Mouse (Mus musculus): ENCODE measurements at regions not wholly inside any gene's neighbourhood (a gene's known extent, or its start where the extent isn't known, plus 50 kb on each side); places are given as distances from the start of the nearest gene placed in this dataset.

GRCm38 (mm10) chr17:80803361-80803915 is 75.2 kb upstream of the Map4k3 start:
- Histone ChIP-seq H3K27me3 (no peaks in the 10 kb centered on the region), H3K9ac (replicated peaks) (no peak overlapping the region), H3K4me1 (replicated peaks) (peaks cover 23% of the 10 kb centered on the region), H3K4me2 (no peak overlapping the region), H3K27ac (no peak overlapping the region), H3K36me3 (no peaks in the 10 kb centered on the region), H3K4me3 (replicated peaks) (no peak overlapping the region), H3K9me3 (no peaks in the 10 kb centered on the region)
- WGBS = 80% methylated on average over 8 of the region's 8 CpGs
- no peak for ATAC-seq (ENCODE audit: insufficient number of reproducible peaks, insufficient read depth, low FRiP score, low TSS enrichment, low read depth)

- Histone ChIP-seq H3K9ac (replicated peaks) (no peak overlapping the region), H3K27me3 (no peaks in the 10 kb centered on the region), H3K4me3 (replicated peaks) (no peak overlapping the region), H3K9me3 (no peaks in the 10 kb centered on the region), H3K36me3 (no peaks in the 10 kb centered on the region), H3K4me2 (no peak overlapping the region), H3K4me1 (replicated peaks) (peaks cover 23% of the 10 kb centered on the region), H3K27ac (peak overlapping the region; percentile 77)
- ATAC-seq (ENCODE audit: insufficient number of reproducible peaks, insufficient read depth, low FRiP score, low TSS enrichment, low read depth) = no peak
- 84% methylated on average over 10 of the region's 10 CpGs for WGBS
These were observed 74.3 kb upstream of the Map4k3 start for GRCm38 (mm10) chr17:80802622-80803021.

- peak overlapping the region; percentile 77 for H3K27ac ChIP-seq
- H3K9me3 ChIP-seq = no peaks in the 10 kb centered on the region
- no peak overlapping the region for H3K4me3 ChIP-seq (replicated peaks)
- H3K27me3 ChIP-seq = no peaks in the 10 kb centered on the region
- 33% methylated on average over 8 of the region's 8 CpGs for WGBS
- H3K4me2 ChIP-seq = peak overlapping the region; percentile 33
- no peak for ATAC-seq (ENCODE audit: insufficient number of reproducible peaks, insufficient read depth, low FRiP score, low TSS enrichment, low read depth)
- H3K9ac ChIP-seq (replicated peaks) = 0 out of 2 replicates have a peak overlapping the region, but pooled peaks have one; percentile 27
- no peaks in the 10 kb centered on the region for H3K36me3 ChIP-seq
- H3K4me1 ChIP-seq (replicated peaks) = peaks cover 23% of the 10 kb centered on the region
These were observed 73.7 kb upstream of the Map4k3 start for GRCm38 (mm10) chr17:80801991-80802390.

GRCm38 (mm10) chr17:80801451-80801983 is 73.2 kb upstream of the Map4k3 start:
- H3K27me3 ChIP-seq = no peaks in the 10 kb centered on the region
- H3K4me3 ChIP-seq (replicated peaks) = no peak overlapping the region
- WGBS = 30% methylated on average over 16 of the region's 16 CpGs
- 0 out of 2 replicates have a peak overlapping the region, but pooled peaks have one; percentile 27 for H3K9ac ChIP-seq (replicated peaks)
- no peak for ATAC-seq (ENCODE audit: insufficient number of reproducible peaks, insufficient read depth, low FRiP score, low TSS enrichment, low read depth)
- H3K27ac ChIP-seq = peak overlapping the region; percentile 77
- H3K4me2 ChIP-seq = peak overlapping the region; percentile 33
- no peaks in the 10 kb centered on the region for H3K36me3 ChIP-seq
- no peaks in the 10 kb centered on the region for H3K9me3 ChIP-seq
- peaks cover 23% of the 10 kb centered on the region for H3K4me1 ChIP-seq (replicated peaks)

GRCm38 (mm10) chr17:80800877-80801276 is 72.6 kb upstream of the Map4k3 start:
- Histone ChIP-seq H3K4me1 (replicated peaks) (peaks cover 23% of the 10 kb centered on the region), H3K27ac (peak overlapping the region; percentile 77; the same call in 1 of the 2 replicates), H3K4me2 (peak overlapping the region; percentile 33), H3K9me3 (no peaks in the 10 kb centered on the region), H3K27me3 (no peaks in the 10 kb centered on the region), H3K9ac (replicated peaks) (no peak overlapping the region), H3K36me3 (no peaks in the 10 kb centered on the region), H3K4me3 (replicated peaks) (no peak overlapping the region)
- WGBS = 70% methylated on average over 13 of the region's 13 CpGs
- no peak for ATAC-seq (ENCODE audit: insufficient number of reproducible peaks, insufficient read depth, low FRiP score, low TSS enrichment, low read depth)

- peaks cover 23% of the 10 kb centered on the region for H3K4me1 ChIP-seq (replicated peaks)
- no peak overlapping the region for H3K4me3 ChIP-seq (replicated peaks)
- H3K4me2 ChIP-seq = no peak overlapping the region
- peak overlapping the region; percentile 77; the same call in 1 of the 2 replicates for H3K27ac ChIP-seq
- no peaks in the 10 kb centered on the region for H3K36me3 ChIP-seq
- WGBS = 77% methylated on average over 5 of the region's 5 CpGs
- H3K27me3 ChIP-seq = no peaks in the 10 kb centered on the region
- no peak overlapping the region for H3K9ac ChIP-seq (replicated peaks)
- no peak; the same call in 1 of the 2 replicates for ATAC-seq (ENCODE audit: insufficient number of reproducible peaks, insufficient read depth, low FRiP score, low TSS enrichment, low read depth)
- H3K9me3 ChIP-seq = no peaks in the 10 kb centered on the region
These were observed 72.2 kb upstream of the Map4k3 start for GRCm38 (mm10) chr17:80800454-80800853.

- no peak for ATAC-seq (ENCODE audit: insufficient number of reproducible peaks, insufficient read depth, low FRiP score, low TSS enrichment, low read depth)
- Histone ChIP-seq H3K4me3 (replicated peaks) (no peak overlapping the region), H3K27me3 (no peaks in the 10 kb centered on the region), H3K9me3 (no peaks in the 10 kb centered on the region), H3K9ac (replicated peaks) (no peak overlapping the region), H3K36me3 (no peaks in the 10 kb centered on the region), H3K4me2 (no peak overlapping the region), H3K4me1 (replicated peaks) (peaks cover 23% of the 10 kb centered on the region), H3K27ac (no peak overlapping the region; the same call in 1 of the 2 replicates)
- WGBS = 89% methylated on average over 6 of the region's 6 CpGs
These were observed 70.8 kb upstream of the Map4k3 start for GRCm38 (mm10) chr17:80799061-80799460.

GRCm38 (mm10) chr17:80798281-80798980 is 70.1 kb upstream of the Map4k3 start:
- H3K27me3 ChIP-seq = no peaks in the 10 kb centered on the region
- no peak overlapping the region; the same call in 1 of the 2 replicates for H3K27ac ChIP-seq
- no peak overlapping the region for H3K4me3 ChIP-seq (replicated peaks)
- WGBS = 89% methylated on average over 6 of the region's 6 CpGs
- no peak overlapping the region for H3K4me2 ChIP-seq
- H3K9me3 ChIP-seq = no peaks in the 10 kb centered on the region
- no peak for ATAC-seq (ENCODE audit: insufficient number of reproducible peaks, insufficient read depth, low FRiP score, low TSS enrichment, low read depth)
- H3K9ac ChIP-seq (replicated peaks) = no peak overlapping the region
- peaks cover 23% of the 10 kb centered on the region for H3K4me1 ChIP-seq (replicated peaks)
- H3K36me3 ChIP-seq = no peaks in the 10 kb centered on the region

GRCm38 (mm10) chr17:80796790-80797189 is 68.5 kb upstream of the Map4k3 start:
- ATAC-seq (ENCODE audit: insufficient number of reproducible peaks, insufficient read depth, low FRiP score, low TSS enrichment, low read depth) = no peak
- no peak overlapping the region for H3K4me3 ChIP-seq (replicated peaks)
- 78% methylated on average over 5 of the region's 5 CpGs for WGBS
- peaks cover 21% of the 10 kb centered on the region for H3K4me1 ChIP-seq (replicated peaks)
- no peak overlapping the region for H3K4me2 ChIP-seq
- H3K27me3 ChIP-seq = no peaks in the 10 kb centered on the region
- no peak overlapping the region for H3K9ac ChIP-seq (replicated peaks)
- H3K9me3 ChIP-seq = no peaks in the 10 kb centered on the region
- no peak overlapping the region for H3K27ac ChIP-seq
- no peaks in the 10 kb centered on the region for H3K36me3 ChIP-seq

GRCm38 (mm10) chr17:80796386-80796785 is 68.1 kb upstream of the Map4k3 start:
- no peak overlapping the region for H3K4me3 ChIP-seq (replicated peaks)
- ATAC-seq (ENCODE audit: insufficient number of reproducible peaks, insufficient read depth, low FRiP score, low TSS enrichment, low read depth) = no peak
- 82% methylated on average over 8 of the region's 8 CpGs for WGBS
- H3K27me3 ChIP-seq = no peaks in the 10 kb centered on the region
- H3K9me3 ChIP-seq = no peaks in the 10 kb centered on the region
- H3K4me2 ChIP-seq = no peak overlapping the region
- H3K36me3 ChIP-seq = no peaks in the 10 kb centered on the region
- no peak overlapping the region for H3K27ac ChIP-seq
- H3K4me1 ChIP-seq (replicated peaks) = peaks cover 17% of the 10 kb centered on the region
- no peak overlapping the region for H3K9ac ChIP-seq (replicated peaks)

GRCm38 (mm10) chr17:80795453-80796105 is 67.3 kb upstream of the Map4k3 start:
- no peaks in the 10 kb centered on the region for H3K36me3 ChIP-seq
- H3K4me1 ChIP-seq (replicated peaks) = peaks cover 9% of the 10 kb centered on the region; the same call in 1 of the 2 replicates
- H3K9me3 ChIP-seq = no peaks in the 10 kb centered on the region
- H3K27ac ChIP-seq = no peak overlapping the region
- H3K27me3 ChIP-seq = no peaks in the 10 kb centered on the region
- ATAC-seq (ENCODE audit: insufficient number of reproducible peaks, insufficient read depth, low FRiP score, low TSS enrichment, low read depth) = no peak
- no peak overlapping the region for H3K4me2 ChIP-seq
- no peak overlapping the region for H3K4me3 ChIP-seq (replicated peaks)
- no peak overlapping the region for H3K9ac ChIP-seq (replicated peaks)
- WGBS = 82% methylated on average over 8 of the region's 8 CpGs
